Mouse (Mus musculus) lung, postnatal 0 days (tissue): ENCODE results near the gene Adap2.

Experiments used
- CTCF ChIP-seq: IDR thresholded peaks from 2 replicates; pipeline ENCODE4 v1.5.1; 2016; ENCODE audit warnings: antibody characterized with exemption, mild to moderate bottlenecking
- EP300 ChIP-seq: IDR thresholded peaks from 2 replicates; pipeline ENCODE4 v1.6.1; 2016; ENCODE audit warnings: antibody characterized with exemption, mild to moderate bottlenecking, control low read depth

DNA sequence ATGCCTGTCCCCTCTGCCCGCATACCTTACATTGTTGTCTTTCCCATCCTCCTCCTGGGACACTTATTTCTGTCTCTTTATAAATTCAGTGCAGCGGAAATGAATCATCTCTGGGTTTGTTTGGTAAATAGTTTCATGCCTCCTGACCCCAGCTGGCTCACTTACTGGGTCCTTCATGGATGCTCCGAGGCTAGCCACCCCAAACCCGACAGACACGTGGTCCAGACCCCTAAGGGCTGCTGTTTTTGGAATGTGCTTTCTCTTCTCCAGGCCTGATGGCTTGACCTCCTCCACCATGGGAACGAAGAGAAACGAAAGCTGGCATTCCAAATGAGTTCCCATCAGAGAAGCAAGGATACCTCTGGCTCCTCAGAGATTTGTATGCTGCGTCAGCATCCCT, 1.5 kb upstream of the Adap2 start:
- TF ChIP-seq EP300 (no peak), CTCF (no peak)
